Mouse (Mus musculus) liver, postnatal 0 days (tissue): ENCODE results near the gene Mbnl2.

Experiments used
- CTCF ChIP-seq: sonication (generic); IDR thresholded peaks from 2 replicates; pipeline ENCODE4 v1.5.1; 2016; ENCODE audit warnings: antibody characterized with exemption, low read depth
- EP300 ChIP-seq: IDR thresholded peaks from 2 replicates; pipeline ENCODE4 v1.6.1; 2016; ENCODE audit warnings: antibody characterized with exemption, low read depth, mild to moderate bottlenecking

GRCm38 (mm10) chr14:120371174-120371573 is 95.7 kb downstream of the Mbnl2 start:
- no peak for TF ChIP-seq CTCF
- TF ChIP-seq EP300 = no peak
